Mouse (Mus musculus): ENCODE measurements around the gene Zc3h18. TPM values are rescaled to one million over a fixed set of nuclear protein-coding genes. Genes with fewer than 3 reads are reported as not detected.

Gene Zc3h18
- total RNA-seq, 2 experiments from 2014 or later, result 37.4 TPM

DNA sequence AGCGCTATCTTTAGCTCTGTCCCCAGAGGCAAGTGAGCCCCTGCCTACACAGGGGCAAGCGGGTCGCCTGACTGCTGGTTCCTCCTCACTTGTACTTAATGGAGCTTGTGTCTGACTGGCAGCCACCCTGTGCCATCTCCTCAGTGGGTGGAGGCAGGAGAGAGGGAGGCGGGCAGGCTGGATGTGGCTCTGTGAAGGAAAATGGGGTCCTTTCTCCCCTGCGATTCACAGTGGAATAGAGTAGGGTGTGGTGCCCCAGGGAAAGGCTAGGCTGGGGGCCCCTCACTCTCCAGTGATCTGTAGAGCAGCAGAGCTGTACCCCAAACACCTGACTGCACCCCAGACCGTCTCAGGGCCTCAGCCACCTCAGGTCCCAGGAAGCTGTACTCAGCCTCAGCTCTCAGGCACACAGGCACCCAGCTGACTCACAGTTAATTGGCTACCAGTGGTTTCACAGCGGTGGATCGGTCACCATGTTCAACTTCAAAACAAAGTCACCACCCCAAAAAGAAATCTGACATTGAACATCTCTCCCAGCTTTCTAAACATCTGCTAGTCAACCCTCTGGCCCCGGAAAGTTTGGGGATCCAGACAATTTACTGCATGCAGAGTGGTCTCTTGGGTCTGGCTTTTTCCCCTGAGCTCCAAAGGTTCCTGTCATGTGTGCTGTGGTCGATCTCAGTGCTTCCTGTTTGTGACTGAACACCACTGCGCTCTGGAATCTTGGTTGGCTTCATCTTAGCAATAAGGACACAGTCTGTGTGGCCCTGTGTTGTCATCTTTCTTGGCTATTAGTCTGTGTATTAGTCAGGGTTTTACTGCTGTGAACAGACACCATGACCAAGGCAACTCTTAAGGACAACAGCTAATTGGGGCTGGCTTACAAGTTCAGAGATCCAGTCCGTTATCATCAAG is 31.0 kb upstream of the Zc3h18 start:
- DNase-seq (ENCODE audit: low spot score in 2 of 2), result no peak

DNA sequence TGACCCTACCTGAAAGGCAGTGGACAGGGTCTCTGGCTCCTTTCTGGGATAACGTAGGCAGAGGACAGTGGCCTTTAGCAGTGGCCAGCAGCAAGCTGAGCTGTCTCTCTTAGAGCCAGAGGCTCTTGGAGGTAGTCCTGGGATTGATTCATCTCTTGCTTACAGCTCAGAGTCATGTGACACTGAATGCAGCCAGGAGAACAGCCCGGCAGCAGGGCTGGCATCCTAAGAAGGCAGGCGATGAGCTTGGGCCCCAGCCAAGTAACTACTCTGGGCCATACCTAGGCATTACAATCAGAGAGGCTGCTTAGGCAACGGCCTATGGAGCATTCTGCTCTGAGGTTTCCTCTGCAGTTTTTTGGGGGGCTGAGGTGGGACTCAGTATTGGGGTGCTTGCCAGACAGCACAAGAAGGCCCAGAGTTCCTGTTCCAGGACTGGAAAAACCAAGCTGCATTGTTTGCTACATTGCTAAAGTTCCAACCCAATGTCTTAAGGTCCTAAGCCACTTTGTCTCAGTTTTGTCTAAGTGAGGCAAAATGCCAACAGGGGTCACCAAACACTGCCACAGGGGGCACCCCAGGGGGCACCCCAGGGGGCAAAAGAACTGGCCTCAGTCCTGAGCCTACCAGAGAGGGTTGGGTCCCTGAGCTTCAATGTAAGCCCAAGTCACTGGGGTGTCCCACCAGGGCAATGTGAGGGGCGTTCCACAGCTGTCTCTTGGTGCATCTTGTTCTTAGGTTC is 28.4 kb upstream of the Zc3h18 start:
- DNase-seq (ENCODE audit: low spot score in 2 of 2), result peak; percentile 63 to 72

DNA sequence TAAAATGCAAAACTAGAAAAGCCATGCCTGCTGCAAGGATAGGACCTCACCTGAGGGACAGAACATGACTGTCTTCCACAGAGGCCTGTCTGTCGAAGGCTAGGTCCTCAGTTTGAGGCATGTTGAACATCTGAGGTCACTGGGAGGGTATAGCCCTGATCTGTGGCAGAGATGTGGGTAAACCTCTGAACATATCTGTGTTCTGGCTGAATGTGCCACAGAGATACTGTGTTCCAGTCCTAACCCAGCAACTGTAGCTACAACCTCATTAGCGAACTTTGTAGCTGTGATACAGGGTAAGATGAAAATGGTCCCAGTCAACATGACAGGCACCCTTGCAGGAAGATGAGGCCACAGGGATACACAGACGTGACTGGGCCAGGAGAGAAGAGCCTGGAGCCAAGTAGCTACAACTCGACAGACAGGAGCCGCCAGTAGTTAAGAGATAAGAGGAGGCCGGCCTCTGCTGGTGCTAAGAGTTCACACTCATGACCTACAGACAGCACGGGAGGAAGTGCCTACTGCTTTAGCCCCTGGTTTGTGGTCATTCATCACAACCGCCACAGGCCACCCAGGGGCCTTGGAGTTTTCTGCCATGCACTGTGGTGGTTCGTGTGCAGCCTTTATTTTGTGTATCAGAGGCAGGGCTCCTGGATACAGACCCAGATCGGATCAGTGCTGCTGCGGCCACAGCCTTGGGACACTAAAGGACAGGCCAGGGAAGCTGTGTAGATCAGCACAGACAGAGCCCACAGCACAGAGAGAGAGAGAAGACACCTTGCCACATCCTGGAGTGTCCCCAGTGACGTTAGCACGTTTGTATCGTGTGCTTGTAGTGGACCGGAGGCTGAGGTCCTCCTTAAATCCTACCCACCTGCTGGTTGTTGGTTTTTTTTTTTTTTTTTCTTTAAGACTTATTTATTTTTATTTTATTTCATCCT is 26.8 kb upstream of the Zc3h18 start:
- no peak for DNase-seq (ENCODE audit: low spot score in 2 of 2)

DNA sequence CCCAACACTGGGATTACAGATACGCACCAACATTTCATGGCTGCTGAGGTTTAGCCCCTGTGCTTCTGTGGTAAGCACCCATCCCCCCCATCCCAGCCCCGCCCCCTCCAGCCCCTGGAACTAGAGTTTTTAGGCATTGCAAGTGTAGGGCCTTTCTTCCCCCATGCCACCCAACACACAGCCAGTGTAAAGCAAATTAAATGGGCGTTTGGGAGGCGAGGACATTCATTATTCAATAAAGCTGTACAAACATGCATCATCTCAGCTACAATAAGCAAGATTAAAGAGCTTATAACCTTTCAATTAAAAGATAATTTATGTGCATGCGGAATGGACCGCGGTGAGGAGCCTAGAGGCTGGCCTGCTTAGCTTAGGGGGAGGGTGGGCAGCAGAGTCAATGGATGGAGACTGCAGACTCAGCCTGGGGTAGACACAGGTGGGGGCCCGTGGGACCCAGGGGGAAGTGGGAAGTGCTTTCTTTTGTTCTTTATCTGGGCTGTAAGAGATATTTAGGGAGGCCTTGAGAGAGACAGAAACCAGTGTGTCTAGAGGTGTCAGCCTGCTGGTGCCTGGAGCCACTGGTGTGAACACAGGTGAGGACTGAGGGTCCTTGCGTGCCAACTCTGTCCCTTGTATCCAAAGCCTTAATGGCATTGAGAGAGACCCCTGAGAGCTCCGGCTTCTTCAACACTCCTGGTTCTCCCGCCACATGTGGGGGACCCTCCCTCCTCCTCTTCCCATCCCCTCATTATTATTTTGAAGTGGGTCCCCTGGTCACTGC is 25.9 kb upstream of the Zc3h18 start:
- DNase-seq (ENCODE audit: low spot score in 2 of 2), result no peak

DNA sequence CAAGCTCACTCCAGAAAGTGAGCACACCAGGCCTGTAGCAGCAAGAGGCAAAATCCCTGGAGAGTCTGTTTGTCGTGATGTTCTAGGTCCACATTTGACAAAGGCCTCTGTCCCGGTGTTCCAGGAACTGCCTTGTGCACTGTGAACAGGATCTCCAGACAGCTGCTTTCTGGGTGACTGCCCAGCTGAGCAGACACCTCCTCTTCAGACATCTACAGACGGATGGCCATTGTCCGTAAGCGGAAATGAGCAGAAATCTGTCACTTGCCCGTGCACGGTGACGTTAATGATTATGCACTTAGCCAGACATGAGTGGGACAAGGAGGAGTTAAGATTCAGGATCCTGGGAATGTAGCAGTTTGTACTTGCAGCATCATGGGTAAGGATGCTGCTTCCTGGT is 22.3 kb upstream of the Zc3h18 start:
- DNase-seq (ENCODE audit: low spot score in 2 of 2), result no peak

DNA sequence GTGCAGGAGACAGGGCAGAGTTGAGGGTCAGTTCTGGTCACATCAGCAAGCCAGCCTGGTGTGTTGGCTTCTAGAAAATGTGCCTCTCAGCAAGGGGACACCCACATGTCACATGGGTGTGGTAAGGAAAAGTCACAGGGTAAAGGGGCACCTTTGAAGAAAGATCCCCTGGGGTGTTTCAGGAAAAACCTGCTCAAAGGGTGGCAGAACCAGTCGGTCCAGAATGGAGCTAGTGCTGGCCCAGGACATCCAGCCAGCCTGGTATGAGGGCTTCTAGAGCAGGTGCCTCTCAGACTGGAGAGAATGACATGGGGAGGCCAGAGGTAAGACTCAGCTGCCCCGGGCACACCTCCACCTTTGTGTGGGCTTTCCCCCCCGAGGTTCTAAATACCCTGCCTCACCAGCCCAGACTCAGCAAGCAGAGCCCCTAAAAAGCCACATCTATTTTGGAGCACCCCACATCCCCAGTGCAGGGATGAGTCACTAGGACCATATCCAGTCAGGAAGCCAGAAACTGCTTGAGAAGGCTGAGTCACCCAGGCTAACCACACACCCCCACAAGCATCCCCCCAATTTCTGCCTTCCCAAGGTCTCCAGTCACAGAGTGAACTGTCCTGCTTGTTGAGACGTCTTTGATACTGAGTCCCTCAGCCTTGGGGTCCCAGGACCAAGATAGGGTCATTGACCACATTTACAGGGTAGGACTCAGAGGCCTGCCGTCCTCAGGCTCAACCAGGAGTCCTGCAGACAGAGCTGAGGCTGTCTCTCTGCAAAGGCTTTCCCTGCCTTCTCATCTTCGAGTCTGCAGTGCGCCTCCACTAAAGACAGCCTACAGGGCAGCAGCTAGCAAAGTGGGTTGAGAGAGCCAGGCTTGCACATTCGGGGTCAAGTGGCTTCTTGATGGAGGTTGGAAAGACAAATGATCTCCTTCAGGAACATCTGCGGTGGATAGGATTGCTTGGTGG is 20.5 kb upstream of the Zc3h18 start:
- DNase-seq (ENCODE audit: low spot score in 2 of 2), result no peak

DNA sequence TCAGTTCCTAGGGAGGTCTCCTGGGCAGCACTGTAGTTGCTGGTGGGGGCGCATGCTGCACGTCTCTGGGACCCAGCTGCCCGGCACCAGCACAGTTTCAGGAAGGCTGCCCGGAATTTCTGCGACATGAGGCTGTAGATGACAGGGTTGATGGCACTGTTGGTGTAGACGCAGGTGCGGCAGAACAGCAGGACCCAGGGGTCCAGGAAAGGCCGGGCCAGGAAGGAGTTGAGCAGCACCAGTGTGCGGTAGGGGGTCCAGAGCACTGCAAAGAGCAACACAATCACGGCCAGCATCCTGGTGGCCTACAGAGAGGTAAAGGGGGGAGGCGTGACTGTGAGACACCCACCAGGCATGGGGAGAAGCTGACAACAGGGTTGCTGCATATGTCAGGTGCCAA is 19.2 kb upstream of the Zc3h18 start:
- no peak for DNase-seq (ENCODE audit: low spot score in 2 of 2)

DNA sequence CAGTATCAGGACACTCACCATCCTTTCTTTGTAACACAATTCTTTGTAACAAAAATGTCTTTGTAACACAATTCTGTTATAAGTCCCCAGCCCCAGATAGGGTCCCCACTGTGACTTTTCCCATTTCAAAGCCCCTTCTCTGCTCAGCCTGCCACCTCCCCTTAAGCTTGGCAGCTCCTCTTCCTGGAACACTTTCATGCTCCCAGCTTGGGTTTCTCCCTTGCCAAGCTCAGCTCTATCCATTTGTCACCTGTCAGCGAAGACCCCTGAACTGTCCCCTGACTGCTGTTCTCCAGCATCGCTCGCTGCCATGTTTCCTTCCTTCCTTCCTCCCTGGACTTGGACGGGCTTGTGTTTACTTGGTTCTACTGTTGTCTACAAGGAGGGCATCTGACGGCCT is 18.8 kb upstream of the Zc3h18 start:
- no peak for DNase-seq (ENCODE audit: low spot score in 2 of 2)

DNA sequence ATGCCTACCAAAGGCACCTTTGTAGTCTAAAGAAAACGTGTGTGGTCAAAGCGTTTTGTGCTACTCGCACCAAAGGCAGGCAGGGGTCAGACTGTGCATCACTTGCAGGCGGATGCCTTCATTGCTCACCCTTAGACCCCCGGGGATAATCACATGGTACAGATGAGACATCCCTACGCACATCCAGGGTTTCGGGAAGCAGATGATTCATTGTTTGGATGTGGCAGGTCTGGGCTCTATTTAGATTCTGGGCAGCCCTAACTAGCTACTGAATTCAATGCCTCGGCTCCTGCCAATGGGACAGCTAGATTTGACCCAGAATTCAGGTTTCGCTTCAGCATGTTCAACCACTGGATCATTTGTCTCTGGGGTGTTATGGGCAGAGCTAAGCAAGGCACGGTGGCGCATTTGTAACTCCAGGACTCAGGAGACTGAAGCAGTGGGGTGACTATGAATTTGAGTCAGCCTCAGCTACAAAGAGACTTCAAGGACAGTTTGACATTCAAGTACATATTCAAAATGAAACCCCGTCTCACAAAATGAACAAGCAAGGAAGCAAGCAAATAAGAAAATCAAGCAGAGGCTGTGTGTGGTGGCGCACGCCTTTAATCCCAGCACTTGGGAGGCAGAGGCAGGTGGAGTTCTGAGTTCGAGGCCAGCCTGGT is 17.2 kb upstream of the Zc3h18 start:
- no peak for DNase-seq (ENCODE audit: low spot score in 2 of 2)

DNA sequence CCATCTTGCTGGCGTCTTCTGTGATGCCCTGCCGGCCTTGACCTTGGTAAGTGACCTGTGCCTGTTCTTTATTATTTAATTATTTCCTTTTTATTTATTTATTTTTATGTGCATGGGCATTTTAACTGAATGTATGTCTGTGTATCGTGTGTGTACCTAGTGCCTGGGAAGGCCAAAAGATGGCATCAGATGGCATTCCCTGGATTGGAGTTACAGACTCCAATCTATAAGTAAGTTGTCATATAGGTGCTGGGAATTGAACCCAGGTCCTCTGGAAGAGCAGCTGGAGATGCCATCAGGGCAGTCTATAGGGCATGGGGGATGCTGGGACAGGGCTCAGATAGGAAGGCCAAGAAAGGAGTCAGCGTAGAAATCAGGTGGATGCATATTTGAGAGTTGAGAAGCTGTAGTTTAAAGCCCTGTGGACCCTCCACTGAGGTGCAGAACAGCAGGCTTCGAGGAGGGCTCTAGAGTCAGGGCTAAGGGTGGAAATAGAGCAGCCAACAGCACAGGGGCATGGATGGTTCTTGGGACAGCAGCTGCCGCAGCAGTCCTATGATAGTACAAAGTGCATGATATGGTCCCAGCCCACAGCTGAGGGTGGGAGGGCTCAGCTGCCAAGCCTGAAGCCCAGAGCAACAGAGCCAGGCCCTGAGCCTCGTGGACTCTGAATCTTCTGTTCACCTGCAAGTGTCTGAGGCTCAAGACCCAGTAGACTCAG is 15.6 kb upstream of the Zc3h18 start, which contains the start of gene Trhr2:
Gene Trhr2, minus strand, starts transcription at position 51 of the 721 bp plus-strand sequence.
- DNase-seq (ENCODE audit: low spot score in 2 of 2), result no peak

DNA sequence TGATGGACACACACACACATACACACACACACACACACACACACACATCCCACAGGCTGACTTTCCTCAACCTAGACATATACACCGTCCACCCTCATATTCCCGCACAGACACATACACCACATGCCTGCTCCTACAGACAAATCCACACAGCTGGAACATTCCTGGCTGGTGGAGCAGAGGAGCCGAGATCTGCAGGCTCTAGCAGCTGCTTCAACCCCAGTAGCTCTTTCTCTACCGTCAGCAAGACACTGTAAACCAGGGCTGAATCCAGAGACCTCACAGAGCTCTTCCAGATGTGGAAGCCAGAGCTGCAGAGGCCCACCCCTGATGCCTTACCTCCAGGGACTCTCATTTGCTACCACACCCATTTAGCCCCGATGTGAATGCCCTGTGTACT is 14.1 kb upstream of the Zc3h18 start:
- no peak for DNase-seq (ENCODE audit: low spot score in 2 of 2)

DNA sequence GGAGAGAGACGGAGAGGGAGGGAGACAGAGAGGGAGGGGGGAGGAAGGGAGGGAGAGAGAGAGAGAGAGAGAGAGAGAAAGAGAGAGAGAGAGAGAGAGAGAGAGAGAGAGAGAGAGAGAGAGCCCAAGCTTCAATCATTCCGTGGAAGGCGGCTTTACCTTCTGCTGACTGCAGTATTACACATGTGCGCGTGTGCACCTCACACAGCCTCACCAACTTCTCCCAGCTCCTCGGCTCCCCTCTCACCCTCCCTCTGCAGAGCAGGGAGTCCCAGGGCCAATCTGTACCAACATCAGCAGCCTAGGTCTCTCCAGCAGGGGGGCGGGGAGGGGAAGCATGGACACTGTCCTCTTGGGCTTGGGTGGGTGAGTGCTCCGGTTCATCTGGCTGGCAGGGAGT is 13.4 kb upstream of the Zc3h18 start:
- no peak for DNase-seq (ENCODE audit: low spot score in 2 of 2)

DNA sequence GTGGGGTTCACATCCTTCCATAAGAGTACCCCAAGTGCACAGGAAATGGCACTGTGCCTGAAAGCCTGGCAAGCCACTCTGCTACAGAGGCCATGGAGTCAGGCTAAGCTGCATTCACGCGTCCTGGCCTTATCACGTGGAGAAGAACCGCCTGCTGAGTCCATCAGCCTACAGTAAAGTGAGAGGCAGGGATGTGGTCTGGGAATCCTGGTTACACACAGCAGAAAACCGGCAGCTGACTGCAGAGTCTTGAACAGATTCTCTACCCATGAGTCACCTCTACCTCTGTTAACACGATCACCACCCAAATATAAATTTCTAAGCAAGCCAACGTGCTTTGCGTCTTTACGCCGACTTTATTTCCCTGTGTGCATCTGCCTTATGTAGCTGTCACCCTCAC is 7.9 kb upstream of the Zc3h18 start:
- DNase-seq (ENCODE audit: low spot score in 2 of 2), result no peak

DNA sequence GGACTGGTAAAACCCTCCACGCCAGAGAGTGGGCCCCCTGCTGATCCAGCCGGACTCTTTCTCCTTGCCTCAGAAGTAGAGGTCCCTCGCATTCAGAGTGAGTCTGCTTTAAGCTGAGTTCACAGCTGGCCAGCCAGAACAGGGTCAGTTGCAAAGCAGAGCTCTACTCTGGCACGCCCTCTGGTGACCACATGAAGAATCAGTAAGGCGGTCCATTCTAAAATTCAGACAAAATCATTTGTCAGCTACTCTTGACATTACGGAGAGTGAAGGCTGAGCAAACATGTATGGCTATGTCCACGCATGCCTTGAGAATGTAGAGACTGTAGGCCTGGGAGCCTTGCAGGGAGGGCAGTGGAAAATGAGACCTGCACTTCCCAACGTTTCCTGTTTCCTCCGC is 6.7 kb upstream of the Zc3h18 start:
- DNase-seq (ENCODE audit: low spot score in 2 of 2), result peak; percentile 70 to 77

DNA sequence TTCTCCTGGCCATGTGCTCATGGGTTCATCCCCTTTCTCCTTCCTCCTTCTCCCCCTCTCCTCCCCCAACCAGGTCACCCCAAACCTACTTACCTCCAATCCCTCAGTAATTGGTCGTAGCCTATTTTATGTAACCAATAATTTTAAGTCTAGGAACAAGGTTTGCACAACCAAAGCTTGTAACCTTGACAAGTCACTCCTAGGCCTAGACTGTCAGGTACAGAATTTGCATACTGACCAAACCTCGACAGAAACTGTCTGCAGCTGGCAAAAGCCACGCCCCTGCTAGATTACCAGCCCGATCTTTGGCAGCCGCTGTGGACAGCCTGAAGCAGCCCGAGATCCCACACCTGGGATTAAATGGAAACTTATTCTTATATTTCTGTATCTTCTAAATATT is 4.7 kb upstream of the Zc3h18 start:
- no peak for DNase-seq (ENCODE audit: low spot score in 2 of 2)

DNA sequence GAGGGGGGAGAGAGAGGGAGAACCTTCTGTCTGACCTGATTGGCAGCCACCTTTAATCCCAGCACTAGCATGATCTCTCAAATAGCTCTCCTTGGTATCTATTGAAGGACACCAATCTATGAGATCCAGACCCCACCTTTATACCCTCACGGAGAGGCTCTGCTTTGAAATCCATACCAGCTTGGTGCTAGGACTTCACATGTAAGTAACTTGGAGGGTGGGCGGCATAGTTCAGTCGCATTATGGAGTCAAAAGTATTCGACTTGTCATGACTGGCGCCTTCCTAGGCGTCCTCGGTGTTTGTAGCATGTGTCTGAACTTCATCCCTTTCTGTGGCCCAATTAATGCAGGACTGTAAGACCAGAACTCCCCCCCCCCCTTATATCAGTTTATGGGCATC is 1.1 kb upstream of the Zc3h18 start:
- DNase-seq (ENCODE audit: low spot score in 2 of 2), result no peak

DNA sequence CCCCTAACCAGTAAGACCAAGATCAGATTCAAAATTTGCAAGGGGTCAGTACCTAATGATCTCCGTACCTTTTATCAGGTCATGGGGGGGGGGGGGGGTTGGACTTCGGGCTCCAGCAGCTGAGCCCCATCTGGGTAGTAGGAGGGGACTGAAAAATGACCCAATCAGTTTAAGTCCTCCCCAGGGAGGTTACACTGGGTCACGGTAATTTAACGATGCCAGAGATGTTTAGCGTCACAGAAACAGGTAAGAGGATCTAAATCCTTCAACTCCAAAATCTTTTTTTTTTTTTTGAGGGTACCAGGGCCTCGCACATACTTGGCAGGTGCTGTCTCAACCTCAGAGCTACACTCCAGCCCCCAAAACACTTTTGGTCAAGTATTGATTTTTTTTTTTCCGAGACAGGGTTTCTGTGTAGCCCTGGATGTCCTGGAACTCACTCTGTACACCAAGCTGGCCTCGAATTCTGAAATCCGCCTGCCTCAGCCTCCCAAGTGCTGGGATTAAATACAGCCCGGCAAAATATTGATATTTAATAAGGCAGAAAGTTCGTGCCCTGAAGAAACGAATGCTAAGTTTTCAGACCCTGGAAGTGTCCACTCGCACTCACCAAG is 551 bp upstream of the Zc3h18 start:
- DNase-seq (ENCODE audit: low spot score in 2 of 2), result no peak

DNA sequence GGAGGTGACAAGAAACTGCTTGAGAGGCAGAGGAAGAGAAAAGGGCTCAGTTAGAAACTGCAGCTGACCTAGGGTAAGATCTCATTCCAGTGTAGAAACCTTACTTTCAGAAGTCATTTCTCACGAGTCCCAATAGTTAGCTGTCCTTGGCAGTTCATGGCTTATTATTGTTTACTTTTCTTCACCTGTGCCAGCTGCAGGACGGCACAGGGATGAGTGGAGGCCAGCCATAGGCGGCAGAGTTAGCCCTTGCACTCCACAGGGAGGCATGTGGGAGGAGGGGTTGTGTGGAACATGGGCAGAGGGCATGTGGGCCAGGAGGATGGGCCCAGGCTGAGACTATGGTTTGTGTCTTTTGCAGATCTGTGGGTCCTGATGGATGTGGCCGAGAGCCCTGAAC is 6.6 kb downstream of the Zc3h18 start:
- no peak for DNase-seq (ENCODE audit: low spot score in 2 of 2)

Measured in layer of hippocampus, postnatal 10 days (tissue).